Mouse (Mus musculus) embryonic facial prominence, embryonic 13.5 days (tissue): ENCODE data around the gene Irf1. TPM values are rescaled to one million over a fixed set of nuclear protein-coding genes. Genes with fewer than 3 reads are reported as not detected.

ENCODE experiments used
- ATAC-seq: fragments of 200-750 bp; cut with Nextera tagmentation; 2 replicates; pipeline ENCODE4 v1.8.0; 2017; ENCODE audit warnings: low read depth; ENCODE audit not compliant: insufficient number of reproducible peaks, insufficient read depth, low FRiP score, low TSS enrichment
- H3K27ac ChIP-seq: fragments of 300-500 bp; sonication (generic); 2 replicates; pipeline ENCODE4 v1.5.1; 2015; ENCODE audit warnings: moderate library complexity, mild to moderate bottlenecking, inconsistent platforms
- H3K27me3 ChIP-seq: fragments of 300-500 bp; sonication (generic); 2 replicates; pipeline ENCODE4 v1.6.1; 2015; ENCODE audit warnings: mild to moderate bottlenecking, inconsistent platforms
- H3K36me3 ChIP-seq: fragments of 300-500 bp; sonication (generic); 2 replicates; pipeline ENCODE4 v1.6.1; 2015; ENCODE audit warnings: mild to moderate bottlenecking, inconsistent platforms
- H3K4me1 ChIP-seq: fragments of 300-500 bp; sonication (generic); 2 replicates; pipeline ENCODE4 v1.6.1; 2015; ENCODE audit warnings: inconsistent platforms
- H3K4me2 ChIP-seq: fragments of 300-500 bp; sonication (generic); 2 replicates; pipeline ENCODE4 v1.6.1; 2015; ENCODE audit warnings: moderate library complexity, mild to moderate bottlenecking, inconsistent platforms
- H3K4me3 ChIP-seq: fragments of 300-500 bp; sonication (generic); 2 replicates; pipeline ENCODE4 v1.5.1; 2015; ENCODE audit warnings: mild to moderate bottlenecking, inconsistent platforms
- H3K9ac ChIP-seq: fragments of 300-500 bp; sonication (generic); 2 replicates; pipeline ENCODE4 v1.6.1; 2015; ENCODE audit warnings: mild to moderate bottlenecking, inconsistent platforms
- H3K9me3 ChIP-seq: fragments of 300-500 bp; sonication (generic); 2 replicates; pipeline ENCODE4 v1.6.1; 2016; ENCODE audit warnings: inconsistent platforms
- WGBS: fragments of 180-500 bp; shearing (Covaris S2); methylation state at CpG from one replicate; pipeline ENCODE4 v1.1.7; 2015; ENCODE audit warnings: mixed read lengths; 5-methylcytosine and 5-hydroxymethylcytosine counted together
- polyA plus RNA-seq: library from polyadenylated mRNA; unstranded; fragments of >200 nt; fragmentation: Nextera tagmentation; extraction: Ambion mirVana; gene quantifications from 2 replicates; pipeline ENCODE4 v1.2.1, GENCODE M21; 2015

The Irf1 gene
- polyA plus RNA-seq, 1 experiment from 2014 or later, result 9.5 TPM

GRCm38 (mm10) chr11:53761822-53762221, 8.0 kb upstream of the Irf1 start:
- Histone ChIP-seq H3K9ac (no peak overlapping the region), H3K36me3 (no peaks in the 10 kb centered on the region), H3K27ac (no peak overlapping the region), H3K27me3 (peaks cover 15% of the 10 kb centered on the region), H3K9me3 (no peaks in the 10 kb centered on the region), H3K4me1 (peaks cover 48% of the 10 kb centered on the region), H3K4me2 (no peak overlapping the region), H3K4me3 (no peak overlapping the region)
- 51% methylated on average over 2 of the region's 2 CpGs for whole genome bisulfite sequencing
- no peak for ATAC-seq

- Histone ChIP-seq H3K27me3 (peaks cover 15% of the 10 kb centered on the region), H3K36me3 (no peaks in the 10 kb centered on the region), H3K27ac (peak overlapping the region; percentile 92; the same call in 1 of the 2 replicates), H3K9ac (peak overlapping the region; percentile 62; the same call in 1 of the 2 replicates), H3K9me3 (no peaks in the 10 kb centered on the region), H3K4me2 (peak overlapping the region; percentile 77), H3K4me3 (peak overlapping the region; percentile 41), H3K4me1 (peaks cover 48% of the 10 kb centered on the region)
- WGBS, result 48% methylated on average over 2 of the region's 2 CpGs
- no peak for ATAC-seq
Measured at GRCm38 (mm10) chr11:53762426-53762825, 7.4 kb upstream of the Irf1 start.

DNA sequence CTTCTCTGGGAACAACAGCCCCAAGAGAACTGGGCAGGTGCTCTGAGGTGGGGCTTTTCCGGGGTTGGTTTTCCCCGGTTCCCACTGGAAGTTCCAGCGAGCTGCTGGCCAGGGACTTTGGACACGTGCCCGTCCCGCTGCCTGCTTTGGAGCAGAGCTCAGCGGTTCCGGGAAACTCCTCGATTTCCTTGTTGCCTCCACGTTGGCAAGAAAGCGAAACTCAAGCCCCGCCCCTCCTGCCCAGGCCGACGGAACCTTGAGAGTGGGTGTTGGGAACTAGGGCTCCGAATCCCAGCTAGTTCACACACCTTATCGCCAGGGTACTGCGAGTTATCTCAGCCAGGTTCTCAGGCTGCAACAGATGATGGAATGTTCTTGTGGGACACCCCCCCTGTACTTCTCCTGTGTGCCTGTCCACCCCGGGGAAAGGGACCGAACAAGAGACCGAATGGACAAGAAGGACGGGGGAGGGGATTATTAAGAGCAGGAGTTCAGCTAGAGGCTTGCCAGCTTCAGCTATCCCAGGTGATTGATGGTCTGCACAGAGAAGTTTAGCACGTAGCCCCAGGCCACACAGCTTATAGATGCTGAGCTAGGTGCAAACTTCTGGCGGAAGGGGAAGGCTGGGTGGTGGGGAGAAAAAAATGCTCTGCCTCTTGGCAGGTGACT, 6.9 kb upstream of the Irf1 start:
- no peak for ATAC-seq
- peak overlapping the region; percentile 77 for H3K4me2 ChIP-seq
- 2% methylated on average over 23 of the region's 23 CpGs for WGBS
- H3K9me3 ChIP-seq, result no peaks in the 10 kb centered on the region
- no peaks in the 10 kb centered on the region for H3K36me3 ChIP-seq
- H3K4me1 ChIP-seq, result peaks cover 48% of the 10 kb centered on the region
- peak overlapping the region; percentile 62 for H3K9ac ChIP-seq
- H3K4me3 ChIP-seq, result peak overlapping the region; percentile 41
- peak overlapping the region; percentile 92 for H3K27ac ChIP-seq
- H3K27me3 ChIP-seq, result peaks cover 15% of the 10 kb centered on the region

DNA sequence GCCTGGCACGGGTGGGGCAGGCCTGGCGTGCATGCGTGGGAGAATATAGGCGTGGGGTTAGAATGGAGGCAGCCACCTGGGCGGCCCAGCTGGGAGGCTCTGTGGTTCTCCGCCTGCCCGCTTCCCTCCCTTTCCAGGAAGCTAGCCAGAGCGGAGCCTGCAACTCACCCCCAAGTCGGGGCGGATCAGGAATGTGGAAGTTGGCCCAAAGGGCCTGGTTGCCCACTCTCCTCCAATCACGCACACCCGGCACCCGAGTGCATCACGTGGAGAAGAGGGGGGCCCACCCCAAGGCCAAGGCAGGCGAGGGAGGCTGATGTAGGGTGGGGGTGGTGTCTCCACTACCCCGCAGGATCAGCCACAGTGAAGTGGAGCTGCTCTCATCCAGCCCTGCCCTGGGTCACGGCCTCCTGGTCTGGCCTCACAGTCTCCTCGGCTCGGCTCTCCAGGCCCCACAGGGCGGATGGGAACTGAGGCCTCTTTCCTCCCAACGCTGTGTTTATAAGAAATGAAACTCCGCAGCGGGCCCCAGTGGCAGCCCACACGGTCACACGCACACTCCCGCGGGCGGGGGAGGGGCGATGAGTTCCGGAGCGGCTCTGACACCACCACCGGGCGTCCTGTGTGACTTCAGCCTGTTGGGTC, 6.2 kb upstream of the Irf1 start:
- WGBS, result under 1% methylated on average over 33 of the region's 33 CpGs

GRCm38 (mm10) chr11:53764581-53764980, 5.2 kb upstream of the Irf1 start:
- WGBS, result 45% methylated on average over 5 of the region's 5 CpGs
- Histone ChIP-seq H3K9ac (no peak overlapping the region), H3K27ac (peak overlapping the region; percentile 92)

More for the DNA sequence above, 6.2 kb upstream of the Irf1 start:
- peaks cover 15% of the 10 kb centered on the region for H3K27me3 ChIP-seq
- peak; percentile 82 for ATAC-seq
- H3K36me3 ChIP-seq, result no peaks in the 10 kb centered on the region
- H3K4me1 ChIP-seq, result peaks cover 48% of the 10 kb centered on the region
- H3K9ac ChIP-seq, result peak overlapping the region; percentile 62
- H3K9me3 ChIP-seq, result no peaks in the 10 kb centered on the region
- peak overlapping the region; percentile 77 for H3K4me2 ChIP-seq
- peak overlapping the region; percentile 41 for H3K4me3 ChIP-seq
- H3K27ac ChIP-seq, result peak overlapping the region; percentile 92

DNA sequence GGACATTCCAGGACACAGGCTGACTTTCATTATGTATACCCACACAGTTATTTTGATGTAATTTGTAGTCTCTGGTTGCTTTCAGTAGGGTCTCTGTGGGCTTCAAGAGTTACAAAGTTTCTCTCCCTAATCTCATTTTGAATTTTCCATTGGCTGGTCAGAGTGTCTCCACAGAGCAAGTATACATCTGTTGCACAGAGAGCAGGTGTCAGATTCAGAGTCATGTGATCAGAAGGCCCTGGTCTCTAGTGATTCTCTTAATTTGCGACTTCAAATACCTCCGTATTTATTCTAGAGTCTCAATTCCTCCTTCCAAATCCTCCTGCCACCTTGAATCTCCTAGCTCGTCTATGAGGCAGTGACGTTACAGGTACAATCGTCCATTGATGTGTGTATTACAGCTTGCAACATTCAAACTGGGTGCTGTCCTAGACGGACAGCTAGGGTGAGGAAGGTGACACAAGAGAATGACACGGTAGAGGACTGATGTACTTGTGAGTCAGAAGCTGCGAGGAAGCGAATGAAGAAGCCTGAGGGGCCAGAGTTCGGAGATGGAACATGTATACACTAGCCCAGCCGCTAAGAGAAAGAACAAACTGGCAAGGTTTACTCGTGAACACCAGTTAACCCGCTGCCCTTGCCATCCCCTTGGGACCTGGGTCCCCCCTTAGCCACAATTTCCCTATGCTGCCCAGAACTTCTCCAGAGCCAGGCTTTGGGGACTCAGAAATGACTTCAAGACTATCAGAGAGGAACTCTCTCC, 1.2 kb upstream of the Irf1 start:
- H3K9ac ChIP-seq, result no peak overlapping the region
- no peak for ATAC-seq
- H3K27ac ChIP-seq, result no peak overlapping the region
- 66% methylated on average over 13 of the region's 13 CpGs for WGBS
- peak overlapping the region; percentile 79; the same call in 1 of the 2 replicates for H3K4me2 ChIP-seq
- H3K4me1 ChIP-seq, result peaks cover 21% of the 10 kb centered on the region
- H3K36me3 ChIP-seq, result no peaks in the 10 kb centered on the region
- peaks cover 5% of the 10 kb centered on the region for H3K27me3 ChIP-seq
- no peak overlapping the region for H3K4me3 ChIP-seq
- no peaks in the 10 kb centered on the region for H3K9me3 ChIP-seq

More at GRCm38 (mm10) chr11:53764581-53764980, 5.2 kb upstream of the Irf1 start:
- Histone ChIP-seq H3K4me3 (no peak overlapping the region), H3K36me3 (no peaks in the 10 kb centered on the region), H3K4me2 (no peak overlapping the region; the same call in 1 of the 2 replicates), H3K4me1 (peaks cover 43% of the 10 kb centered on the region), H3K9me3 (no peaks in the 10 kb centered on the region), H3K27me3 (peaks cover 13% of the 10 kb centered on the region)
- ATAC-seq, result no peak

GRCm38 (mm10) chr11:53769185-53769576, 633 bp upstream of the Irf1 start:
- WGBS, result 60% methylated on average over 12 of the region's 12 CpGs
- no peak for ATAC-seq
- Histone ChIP-seq H3K4me2 (peak overlapping the region; percentile 79), H3K36me3 (no peaks in the 10 kb centered on the region), H3K27me3 (peaks cover 5% of the 10 kb centered on the region), H3K4me3 (peak overlapping the region; percentile 75), H3K4me1 (peaks cover 15% of the 10 kb centered on the region), H3K27ac (no peak overlapping the region), H3K9ac (peak overlapping the region; percentile 80; the same call in 1 of the 2 replicates), H3K9me3 (no peaks in the 10 kb centered on the region)

DNA sequence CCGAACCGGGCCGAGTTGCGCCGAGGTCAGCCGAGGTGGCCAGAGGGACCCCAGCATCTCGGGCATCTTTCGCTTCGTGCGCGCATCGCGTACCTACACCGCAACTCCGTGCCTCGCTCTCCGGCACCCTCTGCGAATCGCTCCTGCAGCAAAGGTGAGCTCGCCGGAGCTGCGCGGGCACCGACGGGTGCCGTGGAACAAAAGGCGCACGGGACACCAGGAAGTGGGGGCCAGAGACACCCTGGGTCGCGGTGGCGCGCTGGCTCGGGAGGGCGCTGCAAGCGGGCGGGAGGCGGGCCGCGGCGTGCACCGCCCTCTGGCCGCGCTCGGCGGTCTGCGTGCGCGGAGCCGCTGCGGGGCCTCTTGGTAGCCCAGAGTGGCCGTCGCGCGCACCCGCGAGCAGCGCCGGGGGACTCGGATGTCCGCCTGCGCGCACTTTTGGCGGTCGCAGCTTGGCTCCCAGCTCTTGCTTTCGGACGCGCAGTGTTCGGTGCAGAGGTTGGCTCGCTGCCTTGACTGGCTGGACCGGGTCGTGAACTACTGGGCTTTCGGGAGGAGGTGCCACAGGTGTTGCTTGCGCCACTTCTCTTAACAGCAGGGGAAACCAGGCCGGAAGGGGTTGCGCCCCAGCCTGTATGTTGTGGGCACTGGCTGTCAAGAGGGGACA, 444 bp downstream of the Irf1 start:
- peak overlapping the region; percentile 80 for H3K9ac ChIP-seq
- peaks cover 13% of the 10 kb centered on the region for H3K4me1 ChIP-seq
- H3K27ac ChIP-seq, result peak overlapping the region; percentile 76
- under 1% methylated on average over 72 of the region's 75 CpGs for WGBS
- ATAC-seq, result peak; percentile 38
- H3K27me3 ChIP-seq, result peaks cover 5% of the 10 kb centered on the region
- H3K9me3 ChIP-seq, result no peaks in the 10 kb centered on the region
- no peaks in the 10 kb centered on the region for H3K36me3 ChIP-seq
- H3K4me2 ChIP-seq, result peak overlapping the region; percentile 79
- H3K4me3 ChIP-seq, result peak overlapping the region; percentile 75

- ATAC-seq, result no peak
- WGBS, result 83% methylated on average over 11 of the region's 11 CpGs
- peaks cover 5% of the 10 kb centered on the region for H3K27me3 ChIP-seq
- peaks cover 2% of the 10 kb centered on the region for H3K36me3 ChIP-seq
- H3K4me2 ChIP-seq, result peak overlapping the region; percentile 79
- H3K4me1 ChIP-seq, result peaks cover 17% of the 10 kb centered on the region
- H3K4me3 ChIP-seq, result peak overlapping the region; percentile 75
- H3K9ac ChIP-seq, result no peak overlapping the region
- no peaks in the 10 kb centered on the region for H3K9me3 ChIP-seq
- no peak overlapping the region for H3K27ac ChIP-seq
Measured at GRCm38 (mm10) chr11:53771001-53771744, 1.4 kb downstream of the Irf1 start.

DNA sequence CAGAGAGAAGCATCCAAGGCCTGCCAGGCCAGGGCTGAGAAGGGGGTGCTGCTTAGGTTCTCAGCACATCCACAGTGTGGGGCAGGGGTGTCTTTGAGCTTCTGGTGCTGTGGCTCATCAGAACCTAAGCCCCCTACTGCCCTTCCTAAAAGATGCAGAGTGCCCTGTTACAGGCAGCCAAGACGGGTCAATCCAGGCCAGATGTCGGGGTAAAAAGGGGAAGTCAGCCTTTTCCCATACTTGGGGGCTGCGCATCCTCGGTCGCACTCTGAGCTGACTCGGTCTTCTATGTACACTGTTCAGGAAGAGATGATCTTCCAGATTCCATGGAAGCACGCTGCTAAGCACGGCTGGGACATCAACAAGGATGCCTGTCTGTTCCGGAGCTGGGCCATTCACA, 2.7 kb downstream of the Irf1 start:
- H3K9ac ChIP-seq, result no peak overlapping the region
- no peak overlapping the region for H3K4me2 ChIP-seq
- H3K36me3 ChIP-seq, result peaks cover 8% of the 10 kb centered on the region
- no peaks in the 10 kb centered on the region for H3K9me3 ChIP-seq
- no peak overlapping the region for H3K4me3 ChIP-seq
- 66% methylated on average over 9 of the region's 9 CpGs for WGBS
- H3K4me1 ChIP-seq, result peaks cover 17% of the 10 kb centered on the region
- no peak for ATAC-seq
- H3K27me3 ChIP-seq, result peaks cover 5% of the 10 kb centered on the region
- H3K27ac ChIP-seq, result no peak overlapping the region
